Mouse (Mus musculus): Measurements from ENCODE around the gene Tmem169. TPM values are rescaled to one million over a fixed set of nuclear protein-coding genes. Genes with fewer than 3 reads are reported as not detected.

Gene Tmem169
- polyA plus RNA-seq, 1 experiment from 2014 or later: 31.0 TPM

DNA sequence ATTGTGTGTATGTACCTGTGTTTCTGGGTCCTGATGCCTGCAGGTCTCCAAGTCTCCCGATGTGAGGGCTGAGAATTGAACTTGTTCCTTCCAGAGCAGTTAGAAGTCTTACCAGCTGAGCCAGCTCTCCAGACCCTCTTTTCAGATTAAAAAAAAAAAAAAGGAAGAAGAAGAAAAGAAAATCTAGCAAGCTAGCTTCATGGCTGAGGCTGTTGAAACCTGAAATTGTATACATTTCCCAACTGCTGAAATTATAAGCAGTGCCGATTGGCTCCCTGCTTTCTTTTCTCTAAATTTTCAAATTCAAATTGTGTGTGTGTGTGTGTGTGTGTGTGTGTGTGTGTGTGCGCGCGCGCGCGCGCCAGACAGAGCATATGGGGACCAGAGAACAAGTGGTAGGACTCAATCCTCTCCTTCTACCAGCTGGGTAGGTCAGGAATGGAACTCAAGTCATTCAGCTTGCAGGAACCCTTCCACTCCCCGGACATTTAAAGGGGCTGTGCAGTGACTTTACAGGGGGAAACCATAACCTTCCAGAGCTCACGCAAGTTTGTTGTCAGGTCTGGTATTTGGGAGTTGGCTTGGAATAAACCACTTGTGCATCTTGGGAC, 30.2 kb upstream of the Tmem169 start:
- H3K27ac ChIP-seq: peak overlapping the region; percentile 90
- H3K4me1 ChIP-seq: peaks cover 20% of the 10 kb centered on the region
- peak overlapping the region; percentile 52 for H3K4me2 ChIP-seq (replicated peaks)
- peak overlapping the region; percentile 39 for H3K4me3 ChIP-seq
- no peaks in the 10 kb centered on the region for H3K36me3 ChIP-seq
- H3K9ac ChIP-seq: peak overlapping the region; percentile 59
- WGBS: 52% methylated on average over 11 of the region's 11 CpGs
- no peaks in the 10 kb centered on the region for H3K9me3 ChIP-seq (replicated peaks)
- H3K27me3 ChIP-seq: no peaks in the 10 kb centered on the region
- ATAC-seq (ENCODE audit: low FRiP score): peak; percentile 24

DNA sequence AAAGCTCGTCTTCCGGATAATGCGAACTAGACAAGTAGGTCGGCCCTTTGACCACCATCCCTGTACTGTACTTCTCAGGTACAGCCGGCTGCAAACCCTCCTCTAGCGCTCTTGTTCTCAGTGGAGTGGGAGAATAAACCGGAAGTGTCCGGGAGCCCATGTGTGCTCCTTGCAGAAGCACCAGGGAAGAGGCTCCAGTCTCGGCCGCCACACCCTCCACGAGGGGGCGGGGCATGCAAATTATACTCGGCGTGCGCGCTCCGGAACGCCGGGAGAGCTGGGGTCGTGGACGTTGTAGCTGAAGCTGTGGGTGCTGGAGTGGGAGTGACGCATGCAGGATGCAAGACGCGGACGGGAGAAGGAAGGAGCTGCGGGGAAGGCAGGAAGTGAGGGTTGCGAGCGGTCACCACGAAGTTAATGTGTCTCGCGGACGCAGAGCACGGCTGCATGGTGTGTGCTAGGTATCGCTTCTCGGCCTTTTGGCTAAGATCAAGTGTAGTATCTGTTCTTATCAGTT, 29.6 kb upstream of the Tmem169 start:
- peak; percentile 92 for ATAC-seq (ENCODE audit: low FRiP score)
- WGBS: 3% methylated on average over 35 of the region's 35 CpGs
- no peaks in the 10 kb centered on the region for H3K9me3 ChIP-seq (replicated peaks)
- peak overlapping the region; percentile 59 for H3K9ac ChIP-seq
- H3K27ac ChIP-seq: peak overlapping the region; percentile 90
- H3K4me3 ChIP-seq: peak overlapping the region; percentile 39
- peak overlapping the region; percentile 52 for H3K4me2 ChIP-seq (replicated peaks)
- H3K27me3 ChIP-seq: no peaks in the 10 kb centered on the region
- no peaks in the 10 kb centered on the region for H3K36me3 ChIP-seq
- peaks cover 20% of the 10 kb centered on the region for H3K4me1 ChIP-seq

DNA sequence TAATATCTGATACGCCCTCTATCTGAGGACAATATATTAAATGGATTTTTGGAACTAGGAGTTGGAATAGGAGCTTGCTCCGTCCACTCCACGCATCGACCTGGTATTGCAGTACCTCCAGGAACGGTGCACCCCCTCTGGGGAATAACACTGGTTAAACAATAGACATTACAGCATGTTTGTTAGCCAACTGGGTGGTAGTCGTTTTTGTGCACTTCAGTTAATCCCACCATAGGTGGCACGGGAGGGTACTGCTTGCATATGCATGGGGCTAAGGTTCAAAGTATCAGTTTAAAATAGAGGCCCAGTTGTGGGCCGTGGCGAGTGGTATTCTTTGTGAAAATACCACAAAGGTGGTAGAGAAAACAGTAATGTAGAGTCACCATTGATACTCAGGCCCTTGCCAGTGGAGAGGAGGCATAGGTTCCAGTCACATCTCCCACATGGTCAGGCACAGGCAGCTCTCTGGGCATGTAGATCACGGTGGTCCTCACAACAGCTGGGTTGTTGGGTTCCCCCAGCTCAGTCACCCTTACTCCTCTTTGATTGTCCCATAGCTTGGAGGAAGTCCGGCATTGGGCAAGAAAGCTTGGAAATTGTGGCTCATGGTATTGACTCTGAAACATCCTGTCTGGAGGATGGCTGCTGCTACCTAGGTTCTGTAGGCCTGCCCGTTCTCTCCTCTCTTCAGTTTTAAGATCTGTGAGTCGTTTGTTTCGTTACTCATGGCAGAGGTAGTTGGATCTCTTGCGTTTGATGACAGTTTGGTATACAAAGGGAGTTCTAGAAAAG, 28.9 kb upstream of the Tmem169 start:
- peak overlapping the region; percentile 59 for H3K9ac ChIP-seq
- no peaks in the 10 kb centered on the region for H3K9me3 ChIP-seq (replicated peaks)
- peaks cover 20% of the 10 kb centered on the region for H3K4me1 ChIP-seq
- peak overlapping the region; percentile 52 for H3K4me2 ChIP-seq (replicated peaks)
- ATAC-seq (ENCODE audit: low FRiP score): peak; percentile 90
- H3K4me3 ChIP-seq: peak overlapping the region; percentile 39
- H3K36me3 ChIP-seq: no peaks in the 10 kb centered on the region
- 6% methylated on average over 15 of the region's 15 CpGs for WGBS
- H3K27me3 ChIP-seq: no peaks in the 10 kb centered on the region
- peak overlapping the region; percentile 90 for H3K27ac ChIP-seq

- H3K9ac ChIP-seq: peak overlapping the region; percentile 59
- peak overlapping the region; percentile 39 for H3K4me3 ChIP-seq
- no peak for ATAC-seq (ENCODE audit: low FRiP score)
- H3K4me2 ChIP-seq (replicated peaks): peak overlapping the region; percentile 52
- peak overlapping the region; percentile 90 for H3K27ac ChIP-seq
- no peaks in the 10 kb centered on the region for H3K36me3 ChIP-seq
- H3K27me3 ChIP-seq: no peaks in the 10 kb centered on the region
- H3K4me1 ChIP-seq: peaks cover 20% of the 10 kb centered on the region
- no peaks in the 10 kb centered on the region for H3K9me3 ChIP-seq (replicated peaks)
- WGBS: 35% methylated on average over 11 of the region's 11 CpGs
Measured at GRCm38 (mm10) chr1:72255854-72256175, 28.4 kb upstream of the Tmem169 start.

DNA sequence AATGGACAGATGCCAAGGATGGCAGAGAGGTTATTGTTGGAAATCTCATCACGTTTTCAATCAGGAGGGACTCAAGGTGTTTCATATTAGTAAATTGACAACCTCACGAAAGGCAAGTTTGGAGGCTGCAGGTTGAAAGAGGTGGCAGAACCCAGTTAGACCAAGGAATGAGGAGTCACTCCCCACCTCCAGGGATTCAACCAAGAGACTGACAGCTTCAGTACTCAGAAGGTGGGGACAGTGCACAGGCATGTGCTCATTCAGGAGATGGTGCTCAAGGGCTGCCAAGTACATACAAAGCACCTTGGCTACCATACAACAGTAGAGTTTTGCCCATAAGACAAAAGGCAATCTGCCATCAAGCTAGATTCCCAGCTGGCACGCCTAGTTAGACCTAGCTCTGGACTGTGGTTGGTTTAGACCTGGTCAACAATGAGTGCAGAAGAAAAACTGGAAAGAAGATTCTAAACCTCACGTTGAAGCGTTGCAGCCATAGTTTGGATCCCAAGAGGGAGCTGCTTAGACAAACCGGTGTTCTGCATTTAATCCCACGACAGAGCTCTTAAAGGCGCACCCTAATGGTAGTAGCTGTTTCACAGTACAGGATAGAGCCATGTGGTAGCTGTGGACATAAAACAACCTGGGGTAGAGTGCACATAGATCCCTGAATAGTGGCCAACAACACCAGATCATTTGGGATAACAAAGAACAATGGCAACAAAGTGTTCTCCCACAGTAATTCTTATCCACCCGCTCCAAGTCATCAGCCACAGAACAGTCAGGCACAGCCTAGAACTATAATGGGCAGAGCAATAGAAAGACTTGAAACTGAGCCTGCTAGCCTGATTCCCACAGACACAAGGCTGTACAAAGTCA, 27.6 kb upstream of the Tmem169 start:
- Histone ChIP-seq H3K4me3 (no peak overlapping the region), H3K4me2 (replicated peaks) (peak overlapping the region; percentile 52), H3K4me1 (peaks cover 20% of the 10 kb centered on the region), H3K9ac (no peak overlapping the region), H3K27me3 (no peaks in the 10 kb centered on the region), H3K36me3 (no peaks in the 10 kb centered on the region), H3K27ac (no peak overlapping the region), H3K9me3 (replicated peaks) (no peaks in the 10 kb centered on the region)
- no peak for ATAC-seq (ENCODE audit: low FRiP score)
- 87% methylated on average over 9 of the region's 9 CpGs for WGBS

- H3K9ac ChIP-seq: no peak overlapping the region
- peaks cover 12% of the 10 kb centered on the region for H3K36me3 ChIP-seq
- H3K27ac ChIP-seq: no peak overlapping the region
- no peak overlapping the region for H3K4me3 ChIP-seq
- no peak overlapping the region for H3K4me2 ChIP-seq (replicated peaks)
- H3K4me1 ChIP-seq: no peaks in the 10 kb centered on the region
- no peaks in the 10 kb centered on the region for H3K27me3 ChIP-seq
- WGBS: 95% methylated on average over 3 of the region's 3 CpGs
- no peak for ATAC-seq (ENCODE audit: low FRiP score)
- no peaks in the 10 kb centered on the region for H3K9me3 ChIP-seq (replicated peaks)
Measured at GRCm38 (mm10) chr1:72263099-72263498, 21.1 kb upstream of the Tmem169 start.

DNA sequence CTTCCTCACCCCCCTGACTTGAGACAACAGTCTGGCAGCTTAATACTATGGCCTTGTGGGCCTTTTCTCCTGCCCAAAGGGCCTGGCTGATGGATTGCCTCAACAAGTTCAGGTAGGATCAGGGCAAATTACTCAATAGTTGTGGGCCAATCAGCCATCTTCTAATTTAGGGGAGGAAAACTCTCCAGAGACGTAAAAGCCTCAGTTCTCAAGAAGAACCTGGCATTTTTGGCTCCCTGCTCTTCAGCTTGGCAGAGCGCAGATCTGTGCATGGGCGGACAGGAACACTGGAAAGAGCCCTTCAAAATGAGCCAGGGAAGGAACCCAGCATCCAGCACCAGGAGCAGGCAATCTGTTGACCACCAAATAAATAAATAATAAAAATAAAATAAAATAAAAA, 6.1 kb upstream of the Tmem169 start:
- H3K27ac ChIP-seq: no peak overlapping the region
- H3K27me3 ChIP-seq: no peaks in the 10 kb centered on the region
- no peak overlapping the region for H3K9ac ChIP-seq
- H3K4me2 ChIP-seq (replicated peaks): no peak overlapping the region
- 91% methylated on average over 3 of the region's 3 CpGs for WGBS
- no peak overlapping the region for H3K4me3 ChIP-seq
- H3K36me3 ChIP-seq: 0 out of 2 replicates have a peak, but pooled peaks cover 5% of the 10 kb centered on the region
- no peaks in the 10 kb centered on the region for H3K9me3 ChIP-seq (replicated peaks)
- ATAC-seq (ENCODE audit: low FRiP score): no peak
- no peaks in the 10 kb centered on the region for H3K4me1 ChIP-seq

GRCm38 (mm10) chr1:72282604-72283003, 1.6 kb upstream of the Tmem169 start:
- Histone ChIP-seq H3K4me1 (peaks cover 20% of the 10 kb centered on the region), H3K9me3 (replicated peaks) (no peaks in the 10 kb centered on the region), H3K4me2 (replicated peaks) (no peak overlapping the region), H3K27me3 (no peaks in the 10 kb centered on the region), H3K36me3 (no peaks in the 10 kb centered on the region), H3K27ac (no peak overlapping the region), H3K9ac (no peak overlapping the region), H3K4me3 (no peak overlapping the region)
- no peak for ATAC-seq (ENCODE audit: low FRiP score)
- 74% methylated on average over 1 of the region's 1 CpGs for WGBS

- peak overlapping the region; percentile 89 for H3K4me2 ChIP-seq (replicated peaks)
- peak overlapping the region; percentile 52 for H3K4me3 ChIP-seq
- peak overlapping the region; percentile 75 for H3K9ac ChIP-seq
- WGBS: 7% methylated on average over 5 of the region's 5 CpGs
- peaks cover 20% of the 10 kb centered on the region for H3K4me1 ChIP-seq
- H3K27me3 ChIP-seq: no peaks in the 10 kb centered on the region
- H3K36me3 ChIP-seq: no peaks in the 10 kb centered on the region
- no peaks in the 10 kb centered on the region for H3K9me3 ChIP-seq (replicated peaks)
- ATAC-seq (ENCODE audit: low FRiP score): peak; percentile 67
- H3K27ac ChIP-seq: peak overlapping the region; percentile 93
Measured at GRCm38 (mm10) chr1:72284539-72284938, 370 bp downstream of the Tmem169 start.

- H3K4me1 ChIP-seq: peaks cover 20% of the 10 kb centered on the region
- 18% methylated on average over 5 of the region's 5 CpGs for WGBS
- H3K9me3 ChIP-seq (replicated peaks): no peaks in the 10 kb centered on the region
- ATAC-seq (ENCODE audit: low FRiP score): peak; percentile 81
- H3K9ac ChIP-seq: peak overlapping the region; percentile 75
- no peaks in the 10 kb centered on the region for H3K27me3 ChIP-seq
- H3K4me3 ChIP-seq: no peak overlapping the region
- H3K4me2 ChIP-seq (replicated peaks): peak overlapping the region; percentile 89
- peak overlapping the region; percentile 93 for H3K27ac ChIP-seq
- no peaks in the 10 kb centered on the region for H3K36me3 ChIP-seq
Measured at GRCm38 (mm10) chr1:72286904-72287303, 2.7 kb downstream of the Tmem169 start.

GRCm38 (mm10) chr1:72287893-72288292, 3.7 kb downstream of the Tmem169 start:
- 82% methylated on average over 4 of the region's 4 CpGs for WGBS

More at GRCm38 (mm10) chr1:72287893-72288292, 3.7 kb downstream of the Tmem169 start:
- H3K36me3 ChIP-seq: 0 out of 2 replicates have a peak, but pooled peaks cover 7% of the 10 kb centered on the region
- H3K9me3 ChIP-seq (replicated peaks): no peaks in the 10 kb centered on the region
- no peaks in the 10 kb centered on the region for H3K27me3 ChIP-seq
- H3K9ac ChIP-seq: 0 out of 2 replicates have a peak overlapping the region, but pooled peaks have one; percentile 27
- peaks cover 20% of the 10 kb centered on the region for H3K4me1 ChIP-seq
- H3K4me2 ChIP-seq (replicated peaks): peak overlapping the region; percentile 89; the same call in 1 of the 2 replicates
- H3K27ac ChIP-seq: peak overlapping the region; percentile 93; the same call in 1 of the 2 replicates
- no peak overlapping the region for H3K4me3 ChIP-seq
- ATAC-seq (ENCODE audit: low FRiP score): no peak

Measured in hindbrain, embryonic 12.5 days (tissue).